Mouse (Mus musculus): ENCODE measurements around the gene Trim24. TPM values are rescaled to one million over a fixed set of nuclear protein-coding genes. Genes with fewer than 3 reads are reported as not detected.

The Trim24 gene
- polyA plus RNA-seq, 1 experiment from 2014 or later, result 6.0 TPM

- Histone ChIP-seq H3K27ac (ENCODE audit: low read length) (no peak overlapping the region), H3K9ac (ENCODE audit: low read depth, low read length) (no peak overlapping the region), H3K4me3 (ENCODE audit: low read length) (no peak overlapping the region), H3K36me3 (ENCODE audit: control insufficient read depth, insufficient read depth, low read length) (no peaks in the 10 kb centered on the region), H3K4me2 (ENCODE audit: low read depth, low read length) (no peak overlapping the region), H3K9me3 (ENCODE audit: control insufficient read depth, low read length) (no peaks in the 10 kb centered on the region), H3K27me3 (replicated peaks; ENCODE audit: control insufficient read depth, insufficient read depth, low read length) (no peaks in the 10 kb centered on the region), H3K4me1 (ENCODE audit: control insufficient read depth, insufficient read depth, low read length) (no peaks in the 10 kb centered on the region)
- 70% methylated on average over 4 of the region's 4 CpGs for WGBS
- no peak for ATAC-seq
Measured at GRCm38 (mm10) chr6:37967386-37967785, 96.8 kb downstream of the Trim24 start.

DNA sequence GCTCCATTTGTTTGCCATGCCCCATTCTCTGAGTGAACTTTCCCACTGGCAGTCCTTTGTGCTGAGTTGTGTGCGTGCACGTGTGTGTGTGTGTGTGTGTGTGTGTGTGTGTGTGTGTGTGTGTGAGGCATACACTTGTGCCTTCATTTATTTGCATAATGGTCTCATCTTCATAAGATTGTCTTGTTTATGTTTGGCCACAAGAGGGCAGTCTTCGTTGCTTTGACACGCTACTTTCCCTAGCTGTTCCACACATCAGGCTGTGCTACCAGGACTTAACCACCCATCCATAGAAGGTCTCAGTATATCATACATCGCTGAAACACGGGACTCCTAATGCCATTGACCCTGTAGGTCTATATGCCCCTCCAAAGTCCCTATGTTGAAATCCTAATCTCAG is 136.8 kb downstream of the Trim24 start:
- no peaks in the 10 kb centered on the region for H3K4me1 ChIP-seq (ENCODE audit: control insufficient read depth, insufficient read depth, low read length)
- no peaks in the 10 kb centered on the region for H3K36me3 ChIP-seq (ENCODE audit: control insufficient read depth, insufficient read depth, low read length)
- H3K27me3 ChIP-seq (replicated peaks; ENCODE audit: control insufficient read depth, insufficient read depth, low read length), result no peaks in the 10 kb centered on the region
- H3K9me3 ChIP-seq (ENCODE audit: control insufficient read depth, low read length), result no peaks in the 10 kb centered on the region
- no peak for ATAC-seq
- WGBS, result 8% methylated on average over 6 of the region's 6 CpGs
- no peak overlapping the region for H3K4me2 ChIP-seq (ENCODE audit: low read depth, low read length)
- H3K4me3 ChIP-seq (ENCODE audit: low read length), result no peak overlapping the region
- no peak overlapping the region for H3K9ac ChIP-seq (ENCODE audit: low read depth, low read length)
- no peak overlapping the region for H3K27ac ChIP-seq (ENCODE audit: low read length)

GRCm38 (mm10) chr6:38012829-38013228 is 142.2 kb downstream of the Trim24 start:
- H3K27ac ChIP-seq (ENCODE audit: low read length), result no peak overlapping the region
- no peaks in the 10 kb centered on the region for H3K4me1 ChIP-seq (ENCODE audit: control insufficient read depth, insufficient read depth, low read length)
- no peaks in the 10 kb centered on the region for H3K9me3 ChIP-seq (ENCODE audit: control insufficient read depth, low read length)
- H3K4me3 ChIP-seq (ENCODE audit: low read length), result no peak overlapping the region
- no peaks in the 10 kb centered on the region for H3K27me3 ChIP-seq (replicated peaks; ENCODE audit: control insufficient read depth, insufficient read depth, low read length)
- H3K36me3 ChIP-seq (ENCODE audit: control insufficient read depth, insufficient read depth, low read length), result no peaks in the 10 kb centered on the region
- no peak overlapping the region for H3K9ac ChIP-seq (ENCODE audit: low read depth, low read length)
- ATAC-seq, result no peak
- no peak overlapping the region for H3K4me2 ChIP-seq (ENCODE audit: low read depth, low read length)
- WGBS, result 93% methylated on average over 2 of the region's 2 CpGs

Other genes with a start within 250 kb of the Trim24 start
- gene Svopl, start 176.2 kb downstream of the Trim24 start, polyA plus RNA-seq (2015; fragmentation: Nextera tagmentation; extraction: Ambion mirVana), result 0.32 and 0.64 TPM in 2 replicates
- gene Tmem213, start 238.4 kb downstream of the Trim24 start, polyA plus RNA-seq (2015; fragmentation: Nextera tagmentation; extraction: Ambion mirVana), result not detected in 2 replicates